Mouse (Mus musculus) ES-E14 (cell line): ENCODE measurements at regions not wholly inside any gene's neighbourhood (a gene's known extent, or its start where the extent isn't known, plus 50 kb on each side); places are given as distances from the start of the nearest gene placed in this dataset.

Source experiments
- DNase-seq: peaks from one replicate; pipeline ENCODE4 v3.0.0-alpha.2; 2013; ENCODE audit warnings: low read depth, low spot score
- H3K27ac ChIP-seq: 2 replicates; pipeline ENCODE4 v1.5.1; 2012; ENCODE audit warnings: low read depth, mild to moderate bottlenecking, low read length, moderate library complexity, mixed read lengths; ENCODE audit not compliant: poor library complexity, insufficient read depth, severe bottlenecking
- H3K36me3 ChIP-seq: 2 replicates; pipeline ENCODE4 v1.6.1; 2012; ENCODE audit warnings: mild to moderate bottlenecking, low read length, moderate library complexity, mixed read lengths; ENCODE audit not compliant: control insufficient read depth, poor library complexity, insufficient read depth, severe bottlenecking
- H3K4me1 ChIP-seq, 2 experiments: fragments of 150-350 bp in 1 of 2; sonication (generic) in 1 of 2; 2 replicates each; pipeline ENCODE4 v1.6.1; 2012; ENCODE audit warnings: low read length in 2 of 2, mild to moderate bottlenecking in 1 of 2, mixed read lengths in 1 of 2; ENCODE audit not compliant: control insufficient read depth in 2 of 2, insufficient read depth in 2 of 2, poor library complexity in 1 of 2
- H3K4me3 ChIP-seq, 2 experiments: fragments of 150-350 bp in 1 of 2; sonication (generic) in 1 of 2; 2 replicates each; pipeline ENCODE4 v1.5.1; 2012; ENCODE audit warnings: low read length in 2 of 2, low read depth in 1 of 2, mild to moderate bottlenecking in 1 of 2, mixed read lengths in 1 of 2; ENCODE audit not compliant: insufficient read depth in 1 of 2, poor library complexity in 1 of 2, severe bottlenecking in 1 of 2
- H3K9ac ChIP-seq: 2 replicates; pipeline ENCODE4 v1.6.1; 2012; ENCODE audit warnings: low read depth, mild to moderate bottlenecking, low read length, mixed read lengths; ENCODE audit not compliant: poor library complexity, insufficient read depth, severe bottlenecking
- H3K9me3 ChIP-seq: fragments of 150-350 bp; sonication (generic); 2 replicates; pipeline ENCODE4 v1.6.1; 2012; ENCODE audit warnings: low read depth, mild to moderate bottlenecking, low read length; ENCODE audit not compliant: control insufficient read depth, insufficient read depth
- CHD2 ChIP-seq: IDR thresholded peaks from 2 replicates; pipeline ENCODE4 v1.6.1; 2014; ENCODE audit warnings: mild to moderate bottlenecking, low read depth, low read length, inconsistent platforms
- HCFC1 ChIP-seq: IDR thresholded peaks from 2 replicates; pipeline ENCODE4 v1.6.1; 2012; ENCODE audit warnings: low read length, inconsistent platforms, borderline replicate concordance; ENCODE audit not compliant: insufficient read depth
- MAFK ChIP-seq: IDR thresholded peaks from 2 replicates; pipeline ENCODE4 v1.6.1; 2014; ENCODE audit warnings: mild to moderate bottlenecking, low read depth, low read length, inconsistent platforms; ENCODE audit not compliant: insufficient read depth
- ZC3H11A ChIP-seq: IDR thresholded peaks from 2 replicates; pipeline ENCODE4 v1.6.1; 2012; ENCODE audit warnings: low read depth, mild to moderate bottlenecking, inconsistent platforms, low read length, borderline replicate concordance
- ZNF384 ChIP-seq: IDR thresholded peaks from 2 replicates; pipeline ENCODE4 v1.6.1; 2012; ENCODE audit warnings: low read depth, low read length, inconsistent platforms
- in situ Hi-C, 2 experiments: fragments of 600-800 bp; cut with MboI; formaldehyde crosslinking; loops; one replicate each; pipeline ENCODE4 v1.15.1; 2025; ENCODE audit warnings: low sequenced_read_pairs in 2 of 2, inconsistent platforms in 1 of 2; ENCODE audit not compliant: unreplicated experiment in 2 of 2

- no peak overlapping the region for H3K27ac ChIP-seq
- in situ Hi-C loops = no loop called here
These were observed 76.0 kb upstream of the Lclat1 start for GRCm38 (mm10) chr17:73031796-73032195.

GRCm38 (mm10) chr17:73032326-73032725, 75.5 kb upstream of the Lclat1 start:
- no peak overlapping the region for H3K9ac ChIP-seq
- H3K27ac ChIP-seq = no peak overlapping the region
- TF ChIP-seq MAFK (no peak), ZC3H11A (no peak), ZNF384 (no peak), HCFC1 (no peak), CHD2 (no peak)
- in situ Hi-C loops = no loop called here
- H3K4me3 ChIP-seq = no peak overlapping the region
- H3K36me3 ChIP-seq = no peaks in the 10 kb centered on the region
- H3K4me1 ChIP-seq = 0 out of 4 replicates have a peak, but pooled peaks cover 0 to 2% of the 10 kb centered on the region in 2 experiments
- H3K9me3 ChIP-seq = no peaks in the 10 kb centered on the region
- DNase-seq = no peak

More at GRCm38 (mm10) chr17:73031796-73032195, 76.0 kb upstream of the Lclat1 start:
- no peaks in the 10 kb centered on the region for H3K9me3 ChIP-seq
- no peak for DNase-seq
- no peaks in the 10 kb centered on the region for H3K4me1 ChIP-seq
- TF ChIP-seq ZC3H11A (no peak), HCFC1 (no peak), MAFK (no peak), ZNF384 (no peak), CHD2 (no peak)
- H3K4me3 ChIP-seq = no peak overlapping the region
- H3K36me3 ChIP-seq = no peaks in the 10 kb centered on the region
- no peak overlapping the region for H3K9ac ChIP-seq

DNA sequence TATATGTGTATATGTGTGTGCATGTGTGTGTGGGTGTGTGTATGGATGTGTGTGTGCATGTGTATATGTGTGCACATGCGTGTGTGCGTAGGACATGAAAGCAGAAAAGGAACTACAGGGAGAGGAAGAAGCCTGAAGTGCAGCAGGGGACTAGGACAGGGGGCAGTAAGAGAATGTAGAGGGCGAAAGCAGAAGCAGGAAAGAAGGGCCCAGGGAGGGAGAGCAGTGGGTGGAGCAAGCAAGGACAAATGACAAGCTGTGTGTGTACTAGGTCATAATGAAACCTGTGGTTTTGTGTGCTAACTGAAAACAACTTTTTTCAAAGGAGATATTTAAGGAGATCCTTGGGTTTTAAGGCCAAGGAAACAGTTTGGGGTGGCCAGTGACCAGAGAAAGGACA, 73.4 kb upstream of the Lclat1 start:
- no peak overlapping the region for H3K27ac ChIP-seq
- DNase-seq = no peak
- no peaks in the 10 kb centered on the region for H3K9me3 ChIP-seq
- H3K36me3 ChIP-seq = no peaks in the 10 kb centered on the region
- no peak overlapping the region for H3K4me3 ChIP-seq
- TF ChIP-seq CHD2 (no peak), MAFK (no peak), ZC3H11A (no peak), HCFC1 (no peak), ZNF384 (no peak)
- in situ Hi-C loops = no loop called here
- 0 out of 4 replicates have a peak, but pooled peaks cover 0 to 2% of the 10 kb centered on the region in 2 experiments for H3K4me1 ChIP-seq
- H3K9ac ChIP-seq = no peak overlapping the region

GRCm38 (mm10) chr17:73034981-73035481, 72.8 kb upstream of the Lclat1 start:
- Histone ChIP-seq H3K9me3 (no peaks in the 10 kb centered on the region), H3K4me1 (0 out of 4 replicates have a peak, but pooled peaks cover 0 to 2% of the 10 kb centered on the region in 2 experiments), H3K4me3 (no peak overlapping the region), H3K36me3 (no peaks in the 10 kb centered on the region), H3K9ac (no peak overlapping the region), H3K27ac (no peak overlapping the region)
- no peak for DNase-seq
- TF ChIP-seq ZNF384 (0 out of 2 replicates have a peak, but pooled peaks have one; percentile 11), CHD2 (no peak)
- in situ Hi-C loops = no loop called here

- Histone ChIP-seq H3K4me3 (no peak overlapping the region), H3K36me3 (no peaks in the 10 kb centered on the region), H3K4me1 (0 out of 4 replicates have a peak, but pooled peaks cover 0 to 2% of the 10 kb centered on the region in 2 experiments), H3K27ac (no peak overlapping the region), H3K9ac (no peak overlapping the region), H3K9me3 (no peaks in the 10 kb centered on the region)
- no peak for DNase-seq
- TF ChIP-seq ZNF384 (no peak), HCFC1 (no peak), ZC3H11A (no peak), MAFK (no peak), CHD2 (no peak)
- in situ Hi-C loops = no loop called here
These were observed 70.9 kb upstream of the Lclat1 start for GRCm38 (mm10) chr17:73036845-73037244.
